Mouse (Mus musculus) midbrain, postnatal 0 days (tissue): Measurements from ENCODE around the gene Rbms1. TPM values are rescaled to one million over a fixed set of nuclear protein-coding genes. Genes with fewer than 3 reads are reported as not detected.

Source experiments
- ATAC-seq: fragments of 200-750 bp; cut with Nextera tagmentation; 2 replicates; pipeline ENCODE4 v1.8.0; 2017; ENCODE audit warnings: moderate number of reproducible peaks, mild to moderate bottlenecking, moderate TSS enrichment, moderate library complexity; ENCODE audit not compliant: low FRiP score
- DNase-seq: peaks from one replicate; pipeline ENCODE4 v3.0.0-alpha.2; 2015; ENCODE audit warnings: low spot score
- H3K27ac ChIP-seq: fragments of 300-500 bp; sonication (generic); 2 replicates; pipeline ENCODE4 v1.5.1; 2014; ENCODE audit warnings: low read depth, mild to moderate bottlenecking, low read length, mixed read lengths
- H3K27me3 ChIP-seq: fragments of 300-500 bp; sonication (generic); 2 replicates; pipeline ENCODE4 v1.6.1; 2014; ENCODE audit warnings: low read length, control low read depth, mixed read lengths; ENCODE audit not compliant: insufficient read depth
- H3K36me3 ChIP-seq: fragments of 300-500 bp; sonication (generic); 2 replicates; pipeline ENCODE4 v1.6.1; 2014; ENCODE audit warnings: low read length, control low read depth, mixed read lengths; ENCODE audit not compliant: insufficient read depth
- H3K4me1 ChIP-seq: fragments of 300-500 bp; sonication (generic); 2 replicates; pipeline ENCODE4 v1.6.1; 2014; ENCODE audit warnings: mild to moderate bottlenecking, control low read depth, antibody characterized with exemption, low read length, mixed read lengths; ENCODE audit not compliant: insufficient read depth
- H3K4me2 ChIP-seq: fragments of 300-500 bp; sonication (generic); 2 replicates; pipeline ENCODE4 v1.6.1; 2014; ENCODE audit warnings: low read depth, mild to moderate bottlenecking, low read length, mixed read lengths; ENCODE audit not compliant: poor library complexity, severe bottlenecking
- H3K4me3 ChIP-seq: fragments of 300-500 bp; sonication (generic); 2 replicates; pipeline ENCODE4 v1.5.1; 2014; ENCODE audit warnings: low read depth, mild to moderate bottlenecking, low read length, moderate library complexity
- H3K9ac ChIP-seq: fragments of 300-500 bp; sonication (generic); replicated peaks from 2 replicates; pipeline ENCODE4 v1.6.1; 2014; ENCODE audit warnings: mild to moderate bottlenecking, low read length, moderate library complexity, mixed read lengths; ENCODE audit not compliant: poor library complexity, severe bottlenecking
- H3K9me3 ChIP-seq: fragments of 300-500 bp; sonication (generic); 2 replicates; pipeline ENCODE4 v1.6.1; 2016; ENCODE audit warnings: low read length, control low read depth
- CTCF ChIP-seq: IDR thresholded peaks from 2 replicates; pipeline ENCODE4 v1.5.1; 2016; ENCODE audit warnings: antibody characterized with exemption, mild to moderate bottlenecking
- WGBS: fragments of 180-500 bp; shearing (Covaris S2); extraction: QIAGEN DNeasy Blood & Tissue Kit; methylation state at CpG from one replicate; pipeline ENCODE4 v1.1.7; 2014; 5-methylcytosine and 5-hydroxymethylcytosine counted together
- polyA plus RNA-seq: library from polyadenylated mRNA; unstranded; fragments of >200 nt; fragmentation: Nextera tagmentation; extraction: Ambion mirVana; gene quantifications from 2 replicates; pipeline ENCODE4 v1.2.1, GENCODE M21; 2015
- total RNA-seq: library from RNA; depleted of rRNA; stranded (reverse); fragments of >200 nt; gene quantifications from 2 replicates; pipeline ENCODE4 v1.2.3, GENCODE M21; 2014

Gene Rbms1
- total and polyA plus RNA-seq, 2 experiments from 2014 or later, result 36.2 to 40.4 TPM

GRCm38 (mm10) chr2:60879141-60879818, 83.7 kb downstream of the Rbms1 start:
- DNase-seq, result no peak
- Histone ChIP-seq H3K36me3 (no peaks in the 10 kb centered on the region), H3K9me3 (no peaks in the 10 kb centered on the region), H3K27me3 (no peaks in the 10 kb centered on the region), H3K4me3 (peak overlapping the region; percentile 96), H3K9ac (no peak overlapping the region), H3K4me2 (peak overlapping the region; percentile 91), H3K27ac (no peak overlapping the region), H3K4me1 (no peaks in the 10 kb centered on the region)
- no peak for TF ChIP-seq CTCF
- ATAC-seq, result no peak
- WGBS, result 41% methylated on average over 5 of the region's 5 CpGs

DNA sequence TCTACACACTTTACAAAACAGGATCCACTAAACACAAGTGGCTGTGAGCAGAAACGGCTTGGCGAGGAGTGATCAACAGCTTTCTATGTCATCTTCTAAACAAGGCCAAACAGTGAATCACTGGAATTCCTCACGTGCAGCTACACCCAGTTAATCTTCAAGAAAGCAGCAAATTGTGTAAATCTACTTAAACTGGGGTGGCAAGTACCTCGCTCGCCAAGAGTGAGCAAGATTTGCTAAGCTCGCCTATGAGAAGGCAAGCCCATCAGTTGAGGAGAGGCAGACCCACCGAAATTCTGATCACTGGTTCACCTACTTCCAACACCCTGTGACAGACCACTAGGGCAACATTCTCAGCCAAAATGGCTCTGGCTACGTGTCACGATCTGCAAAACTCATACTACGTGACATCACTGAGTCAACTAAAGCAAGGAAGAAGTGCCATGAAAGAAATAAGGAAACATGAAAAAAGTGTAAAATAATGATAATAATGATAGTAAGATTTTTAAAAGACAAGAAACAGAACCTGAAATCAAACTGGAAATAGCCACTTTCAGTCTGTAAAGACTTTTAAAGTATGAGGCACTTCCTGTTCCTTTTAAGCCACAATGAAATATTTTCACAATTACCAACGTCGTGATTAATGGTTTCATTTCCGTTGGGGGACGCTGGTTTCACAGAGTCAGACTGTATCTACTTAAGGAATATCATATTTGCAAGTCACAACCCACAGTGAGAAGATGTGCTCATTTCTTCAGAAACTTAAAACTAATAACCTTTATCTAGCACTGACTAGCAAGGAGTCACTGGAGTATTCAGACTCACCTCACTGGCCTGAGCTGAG, 85.2 kb downstream of the Rbms1 start:
- Histone ChIP-seq H3K27me3 (no peaks in the 10 kb centered on the region), H3K4me1 (no peaks in the 10 kb centered on the region), H3K36me3 (no peaks in the 10 kb centered on the region), H3K4me3 (no peak overlapping the region), H3K9me3 (no peaks in the 10 kb centered on the region), H3K27ac (no peak overlapping the region), H3K4me2 (no peak overlapping the region), H3K9ac (no peak overlapping the region)
- no peak for ATAC-seq
- TF ChIP-seq CTCF, result no peak
- DNase-seq, result no peak
- WGBS, result 80% methylated on average over 14 of the region's 14 CpGs

DNA sequence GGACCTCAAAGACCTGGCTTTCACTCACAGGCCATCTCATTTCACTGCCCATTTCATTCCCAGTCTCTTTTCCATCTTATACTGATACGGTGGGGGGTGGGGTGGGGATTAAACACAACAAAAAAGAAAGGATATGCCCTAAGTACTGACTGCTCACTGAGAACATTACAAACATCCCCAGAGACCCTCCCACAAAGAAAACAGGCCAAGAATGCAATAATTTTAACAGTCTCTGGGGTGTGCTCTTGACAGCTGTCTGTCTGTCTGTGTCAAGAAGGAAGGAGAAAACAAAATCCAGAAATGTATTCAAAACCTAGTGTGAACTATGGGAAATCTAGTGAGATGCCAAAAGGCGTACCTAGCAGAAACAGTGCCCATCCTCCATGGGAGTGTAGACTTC, 86.1 kb downstream of the Rbms1 start:
- Histone ChIP-seq H3K4me1 (no peaks in the 10 kb centered on the region), H3K4me3 (no peak overlapping the region), H3K9ac (no peak overlapping the region), H3K9me3 (no peaks in the 10 kb centered on the region), H3K4me2 (no peak overlapping the region), H3K27ac (no peak overlapping the region), H3K27me3 (no peaks in the 10 kb centered on the region), H3K36me3 (no peaks in the 10 kb centered on the region)
- 50% methylated on average over 2 of the region's 2 CpGs for WGBS
- DNase-seq (no peak), ATAC-seq (no peak)
- no peak for TF ChIP-seq CTCF

- no peak for ATAC-seq
- 75% methylated on average over 7 of the region's 7 CpGs for WGBS
Measured at GRCm38 (mm10) chr2:60872095-60872811, 90.7 kb downstream of the Rbms1 start.

DNA sequence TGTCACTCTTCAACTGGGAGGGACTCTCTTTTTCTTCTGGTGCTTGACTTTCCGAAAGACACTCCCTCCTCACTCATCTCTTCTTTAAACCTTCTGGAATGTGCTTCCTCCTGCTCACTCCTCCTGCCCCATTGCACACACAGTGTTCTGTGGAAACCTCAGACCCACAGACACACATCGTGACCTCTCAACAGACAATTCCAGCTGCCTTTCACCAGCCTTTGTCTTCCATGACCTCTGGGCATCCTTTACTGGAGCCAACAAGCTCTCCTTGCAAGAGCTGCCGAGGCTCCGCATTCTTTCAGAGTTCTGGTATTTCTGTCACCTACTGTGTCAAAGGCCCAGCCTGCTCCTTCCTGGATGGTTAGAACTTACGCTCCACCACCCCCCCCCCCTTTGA, 92.0 kb downstream of the Rbms1 start:
- Histone ChIP-seq H3K9me3 (no peaks in the 10 kb centered on the region), H3K27me3 (no peaks in the 10 kb centered on the region), H3K4me3 (no peak overlapping the region), H3K9ac (no peak overlapping the region), H3K36me3 (no peaks in the 10 kb centered on the region), H3K4me2 (no peak overlapping the region), H3K4me1 (no peaks in the 10 kb centered on the region), H3K27ac (no peak overlapping the region)
- DNase-seq (no peak), ATAC-seq (no peak)
- WGBS, result 32% methylated on average over 5 of the region's 5 CpGs
- no peak for TF ChIP-seq CTCF

More at GRCm38 (mm10) chr2:60872095-60872811, 90.7 kb downstream of the Rbms1 start:
- Histone ChIP-seq H3K9ac (no peak overlapping the region), H3K27me3 (no peaks in the 10 kb centered on the region), H3K36me3 (no peaks in the 10 kb centered on the region), H3K27ac (no peak overlapping the region), H3K4me3 (no peak overlapping the region), H3K4me1 (no peaks in the 10 kb centered on the region), H3K9me3 (no peaks in the 10 kb centered on the region), H3K4me2 (no peak overlapping the region)
- TF ChIP-seq CTCF, result no peak
- no peak for DNase-seq

GRCm38 (mm10) chr2:60870450-60870849, 92.5 kb downstream of the Rbms1 start:
- ATAC-seq (no peak), DNase-seq (no peak)
- no peak overlapping the region for H3K9ac ChIP-seq
- 46% methylated on average over 4 of the region's 4 CpGs for WGBS
- no peak overlapping the region for H3K27ac ChIP-seq
- no peak overlapping the region for H3K4me2 ChIP-seq
- no peaks in the 10 kb centered on the region for H3K36me3 ChIP-seq
- no peaks in the 10 kb centered on the region for H3K27me3 ChIP-seq
- H3K4me3 ChIP-seq, result no peak overlapping the region
- H3K9me3 ChIP-seq, result no peaks in the 10 kb centered on the region
- no peak for TF ChIP-seq CTCF
- no peaks in the 10 kb centered on the region for H3K4me1 ChIP-seq
